Mouse (Mus musculus) C2C12 (cell line): ENCODE results near the gene Iqgap3.

Source experiments
- CTCF ChIP-seq: IDR thresholded peaks from one replicate; pipeline ENCODE4 v1.5.1; 2011; ENCODE audit not compliant: control insufficient read depth, insufficient read depth, insufficient read length
- MYOD1 ChIP-seq: IDR thresholded peaks from one replicate; pipeline ENCODE4 v1.6.1; 2011; ENCODE audit warnings: low read depth; ENCODE audit not compliant: control insufficient read depth, insufficient read length
- USF1 ChIP-seq: IDR thresholded peaks from one replicate; pipeline ENCODE4 v1.6.1; 2011; ENCODE audit warnings: low read depth, mild to moderate bottlenecking, control low read depth, moderate library complexity

DNA sequence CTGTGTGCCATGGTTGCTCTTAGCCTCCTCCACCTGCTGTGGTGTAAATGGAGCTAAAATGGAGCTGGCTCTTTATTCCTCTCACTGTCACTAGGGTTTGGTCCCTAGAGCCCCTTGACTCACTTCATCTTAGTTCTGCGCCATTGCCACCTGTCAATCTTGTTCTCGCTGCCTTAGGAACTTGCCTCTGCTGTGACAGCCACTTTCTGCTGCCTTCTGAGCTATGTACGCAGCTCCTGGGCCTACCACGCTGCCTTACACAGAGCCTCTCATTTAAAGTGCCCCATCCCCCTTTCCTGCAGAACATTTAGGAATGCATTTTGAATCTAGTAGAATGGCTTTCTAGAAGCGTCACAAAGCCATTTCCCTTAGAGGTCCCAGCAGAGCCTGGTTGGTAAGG, 12.4 kb downstream of the Iqgap3 start:
- no peak for TF ChIP-seq CTCF
- TF ChIP-seq MYOD1 = no peak
- TF ChIP-seq USF1 = no peak
